Mouse (Mus musculus): ENCODE results near the gene Fam208a. TPM values are rescaled to one million over a fixed set of nuclear protein-coding genes. Genes with fewer than 3 reads are reported as not detected.

Gene Fam208a
- polyA plus RNA-seq (2014; fragmentation: Illumina TruSeq; extraction: RNeasy Lipid Tissue Mini Kit (QIAGEN cat#74804); ENCODE audit: low read depth, low replicate concordance), result 41.1 TPM

DNA sequence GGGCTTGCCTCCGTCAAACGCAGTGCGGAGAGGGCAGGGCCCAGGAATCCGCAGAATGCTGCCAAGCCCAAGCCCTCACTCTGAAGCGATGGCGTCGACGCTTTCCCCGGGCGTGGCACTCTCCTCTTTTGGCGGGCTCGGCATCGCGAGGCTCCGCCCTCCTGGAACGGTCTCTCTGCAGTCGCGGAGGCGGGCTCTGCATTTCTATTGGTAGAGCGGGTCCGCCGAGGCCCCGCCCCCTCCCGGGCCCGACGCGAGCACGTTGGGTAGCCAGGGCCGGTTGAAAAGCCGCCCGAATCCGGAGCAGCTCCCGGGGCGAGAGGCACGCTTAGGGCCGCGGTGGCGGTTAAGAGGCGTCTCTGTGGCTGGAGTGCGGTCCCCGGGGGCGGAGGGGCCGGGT is at the start of gene Fam208a:
Gene Fam208a (plus strand): TSS at position 262 of the 400 bp plus-strand sequence.

DNA sequence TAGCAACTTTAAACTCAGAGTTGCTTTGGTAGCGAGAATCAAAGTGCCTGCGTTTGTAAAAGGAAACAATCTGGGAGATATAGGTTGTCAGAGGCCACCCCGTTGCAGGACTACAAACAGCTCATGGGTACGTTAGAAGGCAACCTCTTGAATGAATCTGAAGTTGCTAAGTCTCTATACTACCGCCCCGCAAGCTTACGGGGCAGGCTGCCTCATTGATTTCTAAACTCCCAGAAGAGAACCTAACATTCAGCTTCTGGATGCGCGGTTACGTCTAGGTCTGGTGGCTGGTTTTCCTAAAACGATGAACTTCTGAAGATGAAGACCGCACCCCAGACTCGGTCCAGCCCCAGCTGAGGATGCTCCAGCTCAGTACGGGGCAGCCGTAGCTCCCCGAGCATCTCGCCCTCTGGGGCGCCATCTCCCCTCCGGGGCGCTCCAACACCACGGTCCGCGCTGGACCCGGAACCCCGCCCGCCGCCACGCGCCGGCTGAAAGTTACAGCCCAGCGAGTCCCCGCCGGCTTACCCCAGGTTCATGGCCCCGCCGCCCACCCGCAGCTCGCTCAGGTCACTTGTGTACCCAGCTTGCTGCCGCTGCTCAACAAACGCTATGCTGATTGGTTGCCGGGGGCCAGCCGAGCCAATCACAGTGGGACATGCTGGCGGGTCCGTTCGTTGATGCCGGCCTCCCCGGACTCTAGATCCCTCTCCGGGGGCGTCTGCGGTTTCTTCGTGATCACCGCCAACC is 79.4 kb downstream of the Fam208a start, which contains the start of gene Ccdc66:
Gene Ccdc66 (minus strand): TSS at position 567 of the 750 bp plus-strand sequence.

Other genes with a start within 250 kb of the Fam208a start
- 7.8 TPM for gene Ccdc66, start 79.6 kb downstream of the Fam208a start, polyA plus RNA-seq (2014; fragmentation: Illumina TruSeq; extraction: RNeasy Lipid Tissue Mini Kit (QIAGEN cat#74804); ENCODE audit: low read depth, low replicate concordance)
- 3.0 TPM for gene Erc2, start 193.6 kb downstream of the Fam208a start, polyA plus RNA-seq (2014; fragmentation: Illumina TruSeq; extraction: RNeasy Lipid Tissue Mini Kit (QIAGEN cat#74804); ENCODE audit: low read depth, low replicate concordance)

All from liver, adult 10 weeks (tissue).